Mouse (Mus musculus) megakaryocyte progenitor cell, adult 5-6 weeks (primary cell): ENCODE measurements around the gene Amdhd1. TPM values are rescaled to one million over a fixed set of nuclear protein-coding genes. Genes with fewer than 3 reads are reported as not detected.

Experiments
- ATAC-seq: replicated peaks from 2 replicates; pipeline ENCODE4 v1.8.0; 2016; ENCODE audit warnings: mild to moderate bottlenecking, moderate TSS enrichment, inconsistent platforms; ENCODE audit not compliant: poor library complexity
- total RNA-seq, 2 experiments: library from RNA; stranded (forward) in 1 of 2; stranded (reverse) in 1 of 2; fragments of 157-497, 149-512 nt in 1 of 2; fragments of 200-1000 nt in 1 of 2; gene quantifications; 2 replicates each; pipeline versions ENCODE4 v1.2.3 to v1.2.4; 2015 to 2017

Gene Amdhd1
- total RNA-seq, 2 experiments from 2014 or later, result 0.08 to 0.17 TPM

GRCm38 (mm10) chr10:93540431-93541210, 788 bp upstream of the Amdhd1 start, which contains the start of gene Ccdc38:
Gene Ccdc38 (plus strand): TSS chr10:93540632.
- ATAC-seq, result no peak

GRCm38 (mm10) chr10:93538818-93539217, 1.0 kb downstream of the Amdhd1 start:
- ATAC-seq, result no peak

- ATAC-seq, result no peak
Observed at GRCm38 (mm10) chr10:93538287-93538686, 1.5 kb downstream of the Amdhd1 start.

- ATAC-seq, result no peak
Observed at GRCm38 (mm10) chr10:93525329-93525728, 14.5 kb downstream of the Amdhd1 start.

- peak; percentile 54 for ATAC-seq
Observed at GRCm38 (mm10) chr10:93520994-93521393, 18.8 kb downstream of the Amdhd1 start.

- no peak for ATAC-seq
Observed at GRCm38 (mm10) chr10:93519756-93520155, 20.1 kb downstream of the Amdhd1 start.

- ATAC-seq, result no peak
Observed at GRCm38 (mm10) chr10:93519159-93519558, 20.7 kb downstream of the Amdhd1 start.

- no peak for ATAC-seq
Observed at GRCm38 (mm10) chr10:93518620-93519019, 21.2 kb downstream of the Amdhd1 start.

GRCm38 (mm10) chr10:93518186-93518585, 21.6 kb downstream of the Amdhd1 start:
- ATAC-seq, result no peak

- no peak for ATAC-seq
Observed at GRCm38 (mm10) chr10:93517754-93518153, 22.1 kb downstream of the Amdhd1 start.

GRCm38 (mm10) chr10:93515927-93516326, 23.9 kb downstream of the Amdhd1 start:
- ATAC-seq, result no peak

GRCm38 (mm10) chr10:93515419-93515818, 24.4 kb downstream of the Amdhd1 start:
- ATAC-seq, result peak; percentile 83

- no peak for ATAC-seq
Observed at GRCm38 (mm10) chr10:93509532-93510153, 30.2 kb downstream of the Amdhd1 start.

- no peak for ATAC-seq
Observed at GRCm38 (mm10) chr10:93508383-93508970, 31.4 kb downstream of the Amdhd1 start.

GRCm38 (mm10) chr10:93501346-93501745, 38.5 kb downstream of the Amdhd1 start:
- no peak for ATAC-seq

- ATAC-seq, result peak; percentile 63; the same call in 1 of the 2 replicates
Observed at GRCm38 (mm10) chr10:93500864-93501263, 39.0 kb downstream of the Amdhd1 start.

- no peak for ATAC-seq
Observed at GRCm38 (mm10) chr10:93490451-93490850, 49.4 kb downstream of the Amdhd1 start.

GRCm38 (mm10) chr10:93488828-93489226, 51.0 kb downstream of the Amdhd1 start:
- peak; percentile 24 for ATAC-seq

- peak; percentile 84 for ATAC-seq
Observed at GRCm38 (mm10) chr10:93488066-93488827, 51.6 kb downstream of the Amdhd1 start, which contains the start of gene Hal. Gene Hal (plus strand): TSS chr10:93488768.

GRCm38 (mm10) chr10:93486622-93487021, 53.2 kb downstream of the Amdhd1 start:
- peak; percentile 24; the same call in 1 of the 2 replicates for ATAC-seq
